Mouse (Mus musculus): Measurements from ENCODE around the gene Aars. TPM values are rescaled to one million over a fixed set of nuclear protein-coding genes. Genes with fewer than 3 reads are reported as not detected.
"Not testable (repeated sequence)": the region's sequence is repeated elsewhere in the genome, so short reads cannot be mapped to it uniquely, and the experiment has no call there.

Aars gene
- total RNA-seq (2021): 10 to 100 TPM; 70.6 to 78.6 TPM
- long read RNA-seq, experiment 1, full-length matches to known transcripts: 72 of 167 reads
- long read RNA-seq, experiment 1, partial matches to known transcripts: 42 of 167 reads
- long read RNA-seq, experiment 1, other reads (novel, unspliced or antisense): 53 of 167 reads
- long read RNA-seq, experiment 2, full-length matches to known transcripts: 43 of 114 reads
- long read RNA-seq, experiment 2, partial matches to known transcripts: 21 of 114 reads
- long read RNA-seq, experiment 2, other reads (novel, unspliced or antisense): 50 of 114 reads

DNA sequence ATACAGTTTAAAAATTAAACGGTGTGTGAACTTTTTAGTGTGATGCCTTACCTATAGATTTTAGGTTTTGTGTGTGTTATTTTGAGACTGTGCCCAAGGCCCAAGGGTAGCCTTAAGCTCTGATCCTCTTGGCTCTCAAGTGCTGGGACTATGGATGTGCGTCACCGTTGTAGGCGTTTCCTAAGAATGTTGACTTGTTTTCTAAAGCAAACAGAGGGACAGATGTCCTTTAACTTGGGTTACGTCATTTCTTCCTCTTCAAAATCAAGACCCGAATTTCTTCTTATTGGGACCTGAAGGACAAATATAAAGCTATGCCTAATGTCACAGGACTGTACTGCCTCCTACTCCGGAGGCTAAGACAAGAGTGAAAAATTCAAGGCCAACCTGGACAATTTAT, at the start of gene Aars:
TSS of gene Aars (plus strand) at position 229 of the 400 bp plus-strand sequence.
- no peak for DNase-seq

DNA sequence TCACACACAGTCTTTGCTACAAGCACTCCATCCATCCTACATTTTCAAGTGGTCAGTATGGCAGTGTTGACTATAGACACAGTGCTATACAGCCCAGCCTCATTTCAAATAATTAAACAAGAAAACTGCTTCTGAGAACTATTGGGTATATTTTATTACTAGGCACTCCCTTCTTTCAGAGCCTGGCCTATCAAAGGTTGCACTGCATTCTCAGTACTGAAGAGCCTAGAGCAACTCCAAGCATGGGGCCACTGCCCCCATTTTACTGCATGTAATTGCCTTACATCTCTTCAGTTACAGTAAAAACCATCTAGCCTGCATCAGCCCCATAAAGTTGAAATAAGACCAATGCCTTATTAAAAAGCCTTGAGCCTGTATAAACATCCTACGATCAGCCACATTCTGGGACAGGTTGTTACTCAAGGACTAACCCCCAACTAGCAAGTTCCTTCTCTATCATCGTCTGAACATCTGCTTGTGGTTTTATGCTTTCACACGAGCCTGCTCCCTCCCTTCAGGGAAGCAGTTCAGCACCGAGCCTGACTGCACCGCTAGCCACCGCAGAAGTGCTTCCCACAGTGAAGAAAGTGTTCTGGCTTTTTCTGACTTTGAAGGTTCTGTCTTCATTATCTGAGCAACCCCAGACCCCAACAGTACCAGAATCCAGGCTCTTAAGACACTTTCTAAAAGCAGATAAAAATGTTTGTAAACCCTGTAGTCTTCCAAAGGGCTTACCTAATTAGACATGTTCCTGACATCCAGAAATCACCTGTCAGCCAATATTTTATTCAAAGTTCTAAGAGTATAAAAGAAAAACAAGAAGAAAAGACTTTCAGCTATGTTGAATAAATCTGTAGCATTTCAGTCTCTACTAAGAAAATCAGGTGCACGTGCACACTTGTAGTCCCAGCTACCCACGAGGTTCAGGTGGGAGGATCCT, 44.9 kb upstream of the Aars start:
- no peak for DNase-seq

DNA sequence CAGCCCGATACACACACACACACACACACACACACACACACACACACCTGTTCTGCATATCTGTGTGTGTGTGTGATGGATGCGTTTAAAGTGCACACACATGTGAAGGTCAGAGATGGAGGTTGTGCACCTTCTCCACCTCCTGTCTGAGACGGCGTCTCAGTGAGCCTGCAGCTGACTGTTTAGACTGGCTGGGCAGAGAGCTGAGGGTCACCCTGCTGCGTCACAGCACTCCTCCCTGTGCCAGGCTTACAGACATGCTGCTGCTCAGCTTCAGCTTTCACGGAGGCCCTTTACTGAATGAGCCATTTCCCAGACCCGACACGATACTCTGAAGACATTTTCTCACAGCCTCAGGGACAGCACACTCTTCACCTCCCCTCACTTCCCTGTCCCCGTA, 42.9 kb upstream of the Aars start:
- DNase-seq: no peak

DNA sequence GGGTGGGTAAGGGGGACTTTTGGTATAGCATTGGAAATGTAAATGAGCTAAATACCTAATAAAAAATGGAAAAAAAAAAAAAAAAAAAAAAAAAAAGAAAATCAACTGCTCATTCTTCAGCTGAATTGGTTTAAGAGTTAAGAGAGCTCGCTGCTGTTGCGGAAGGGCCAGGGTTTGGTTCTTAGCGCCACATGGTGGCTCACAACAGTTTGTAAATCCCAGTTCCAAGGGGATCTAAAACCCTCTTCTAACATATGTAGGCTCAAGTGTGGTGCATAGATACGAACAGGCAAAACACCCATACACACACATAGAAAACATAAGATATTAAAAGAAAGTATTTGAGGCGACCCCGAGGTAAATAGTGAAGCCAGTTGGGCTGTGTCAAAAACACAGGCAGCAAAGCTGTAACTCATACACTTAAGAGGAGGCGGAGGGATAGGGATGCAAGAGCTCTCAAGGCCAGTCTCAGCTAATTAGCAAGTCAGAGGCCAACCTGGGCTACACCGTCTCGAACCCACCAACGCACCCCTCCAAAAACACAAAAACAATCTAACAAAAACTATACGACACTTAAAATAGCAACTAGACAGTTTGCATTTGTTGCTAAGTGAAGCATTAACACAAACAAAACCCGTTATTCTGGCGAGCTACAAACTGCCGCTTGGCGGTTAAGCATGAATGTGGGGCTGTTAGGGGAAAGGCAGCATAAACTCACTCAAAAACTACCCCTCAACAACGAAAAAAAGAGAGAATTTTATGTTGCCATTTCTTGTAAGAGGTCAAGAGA, 36.1 kb upstream of the Aars start:
- DNase-seq: no peak

DNA sequence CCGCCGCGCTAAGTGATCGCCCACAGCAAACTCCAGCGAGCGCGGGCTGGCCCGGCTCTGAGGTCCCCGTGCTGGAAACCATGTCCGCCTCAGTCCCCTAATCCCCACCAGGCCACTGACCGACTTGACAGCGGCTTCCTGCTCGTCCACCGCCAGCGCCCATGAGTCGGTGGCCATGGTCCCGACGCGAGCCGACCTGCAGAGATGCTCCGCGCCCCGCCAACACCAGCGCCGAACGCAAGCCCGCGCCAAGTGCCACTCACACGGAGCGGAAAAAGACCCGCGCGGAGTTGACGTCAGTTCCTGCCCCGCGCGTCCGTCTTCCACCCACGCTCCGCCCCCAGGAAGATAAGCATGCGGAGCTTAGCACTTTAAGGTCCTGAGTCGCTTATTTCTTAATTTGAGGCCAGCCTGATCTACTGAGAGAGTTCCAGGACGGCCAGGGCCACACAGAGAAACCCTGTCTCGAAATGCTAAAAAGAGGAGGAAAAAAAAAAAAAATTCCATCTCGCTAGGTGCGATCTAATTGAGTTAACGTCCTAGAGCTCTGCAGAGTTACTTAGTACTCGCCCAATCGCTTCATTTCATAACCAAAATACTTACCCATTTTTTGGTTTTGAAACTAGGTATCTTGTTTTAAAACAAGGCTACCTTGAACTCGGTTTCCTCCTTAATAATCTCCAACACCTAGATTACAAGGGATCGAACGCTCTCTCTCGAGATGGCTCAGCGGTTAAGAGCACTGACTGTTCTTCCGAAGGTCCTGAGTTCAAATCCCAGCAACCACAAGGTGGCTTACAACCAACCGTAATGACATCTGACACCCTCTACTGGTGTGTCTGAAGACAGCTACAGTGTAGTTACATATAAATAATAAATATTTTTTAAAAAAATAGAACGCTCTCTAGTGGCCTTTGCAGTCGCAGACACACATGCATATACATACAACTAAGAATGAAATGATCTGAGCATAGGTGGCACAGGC, 35.1 kb upstream of the Aars start, which contains the start of gene Ddx19a:
TSS of gene Ddx19a (minus strand) at position 254 of the 985 bp plus-strand sequence.
- DNase-seq: peak; percentile 91

DNA sequence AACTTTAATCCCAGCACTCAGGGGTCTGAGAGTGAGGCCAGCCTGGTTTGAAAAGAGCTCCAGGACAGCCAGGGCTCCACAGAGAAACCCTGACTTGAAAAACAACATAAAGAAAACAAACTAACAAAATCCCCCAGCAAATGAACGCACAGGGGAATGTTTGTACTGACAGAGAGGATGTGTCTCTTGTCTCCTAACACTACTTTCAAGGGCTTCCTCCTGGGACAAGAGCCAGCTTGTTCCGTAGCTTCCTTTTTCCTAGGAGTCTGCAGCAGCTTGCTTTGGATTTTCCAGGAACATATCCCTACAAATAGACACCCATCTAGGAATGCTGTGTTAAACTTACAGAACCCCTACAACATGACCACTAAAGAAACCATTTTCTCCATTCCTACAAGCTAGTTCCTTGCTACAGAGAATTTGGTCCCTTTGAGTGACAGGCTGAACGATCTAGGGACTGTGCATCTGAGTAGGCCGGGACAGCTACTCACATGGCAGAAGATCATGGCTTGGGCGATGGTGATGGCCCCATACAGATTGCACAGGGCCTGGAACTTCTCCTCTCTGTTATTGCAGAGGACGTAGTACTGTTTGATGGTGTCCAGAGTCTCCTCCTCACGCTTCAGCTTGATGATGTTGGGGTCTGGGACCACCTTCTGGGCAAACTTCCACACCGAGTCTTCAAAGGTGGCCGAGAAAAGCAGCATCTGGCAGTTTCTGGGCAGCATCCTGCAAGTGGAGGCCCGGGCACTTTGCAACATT, 22.5 kb upstream of the Aars start:
- DNase-seq: not testable (repeated sequence)

DNA sequence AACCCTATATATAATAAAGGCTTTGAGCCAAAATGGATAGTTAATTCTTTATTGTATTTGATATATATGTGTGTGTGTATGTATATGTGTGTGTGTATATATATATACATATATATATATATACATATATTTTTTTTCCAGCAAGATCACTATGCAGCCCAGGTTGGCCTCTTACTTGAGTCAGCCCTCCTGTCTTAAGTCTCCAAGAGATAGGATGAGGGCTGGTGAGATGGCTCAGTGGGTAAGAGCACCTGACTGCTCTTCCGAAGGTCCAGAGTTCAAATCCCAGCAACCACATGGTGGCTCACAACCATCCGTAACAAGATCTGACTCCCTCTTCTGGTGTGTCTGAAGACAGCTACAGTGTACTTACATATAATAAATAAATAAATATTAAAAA, 6.3 kb upstream of the Aars start:
- not testable (repeated sequence) for DNase-seq

DNA sequence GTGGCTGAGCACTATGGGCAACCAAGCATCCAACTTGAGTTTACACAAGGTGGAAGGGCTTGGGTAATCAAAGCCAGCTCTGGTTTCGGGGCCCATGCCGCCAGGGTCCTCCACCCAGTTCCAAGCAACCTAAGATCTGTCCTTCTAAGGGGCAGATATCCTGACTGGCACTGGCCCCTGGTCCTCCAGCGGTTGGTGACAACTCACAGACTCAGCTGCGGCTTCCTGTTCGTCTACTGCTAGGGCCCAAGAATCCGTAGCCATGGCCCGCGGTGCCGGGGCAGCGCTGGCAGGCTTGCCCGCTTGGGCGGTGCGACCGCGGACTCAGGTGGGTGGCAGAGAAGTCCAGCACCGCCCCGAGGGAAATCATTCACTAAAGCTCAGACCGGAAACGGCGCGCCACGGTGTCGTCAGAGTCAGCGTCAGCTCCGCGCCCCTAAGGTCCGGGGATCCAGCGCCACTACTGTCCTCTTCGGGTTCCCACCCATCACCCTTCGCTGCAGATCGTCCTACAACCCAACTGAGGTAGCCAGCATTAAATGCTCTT, 5.5 kb upstream of the Aars start:
- peak; percentile 94 for DNase-seq

DNA sequence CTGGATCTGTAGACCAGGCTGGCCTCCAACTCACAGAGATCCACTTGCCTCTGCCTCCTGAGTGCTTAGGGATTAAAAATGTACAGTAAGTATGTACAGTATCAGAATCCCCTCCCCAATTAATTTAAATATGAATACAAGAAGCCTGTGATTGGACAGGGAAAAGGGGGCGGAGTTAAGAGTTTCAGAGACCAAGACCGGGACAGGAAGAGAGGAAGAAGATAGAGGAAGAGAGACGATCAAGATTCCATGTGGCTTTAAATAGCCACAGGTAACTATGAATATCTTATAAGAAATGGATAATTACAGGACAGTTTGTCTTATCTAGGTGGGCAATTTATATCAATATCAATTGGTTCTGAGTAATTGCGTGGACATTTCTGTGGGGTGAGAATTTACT, 3.4 kb upstream of the Aars start:
- no peak for DNase-seq

DNA sequence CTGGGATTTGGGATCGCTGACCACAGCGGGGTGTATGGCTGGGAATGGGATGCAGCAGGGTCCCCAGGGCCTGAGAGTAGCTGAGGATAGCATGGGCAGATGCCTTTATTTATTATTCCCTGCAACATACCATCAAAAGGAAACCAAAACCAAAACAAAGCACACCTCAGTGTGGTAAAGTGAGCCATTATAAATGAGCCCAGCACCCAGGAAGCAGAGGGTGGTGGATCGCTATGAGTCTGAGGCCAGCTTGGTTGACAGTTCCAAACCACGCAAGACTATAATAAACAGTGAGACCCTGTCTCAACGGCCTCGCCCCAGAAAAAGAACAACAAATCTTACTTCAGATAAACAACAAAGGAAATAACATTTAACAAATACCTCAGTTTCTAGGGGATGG, 2.9 kb upstream of the Aars start:
- DNase-seq: no peak

DNA sequence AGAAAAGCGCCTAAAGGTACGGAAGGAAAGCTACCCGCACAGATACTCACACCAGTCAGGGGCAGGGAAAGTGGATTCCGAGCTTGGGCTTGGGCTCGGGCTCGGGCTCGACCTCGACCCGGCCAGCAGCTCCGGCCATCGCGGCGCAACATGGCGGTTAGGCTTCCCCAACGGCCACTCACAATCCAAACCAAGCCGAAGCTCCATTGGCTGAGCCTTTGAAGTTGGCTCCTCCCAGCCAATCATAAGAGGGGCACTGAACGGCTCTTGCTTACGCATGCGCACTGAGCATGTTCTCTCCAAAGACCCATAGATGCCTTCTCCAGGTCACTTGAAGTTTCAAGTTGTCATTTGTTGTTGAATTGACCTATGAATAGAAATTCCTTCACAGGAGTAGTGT, 1.4 kb upstream of the Aars start, which contains the start of gene Ddx19b:
TSS of gene Ddx19b (minus strand) at position 180 of the 400 bp plus-strand sequence.
- DNase-seq: no peak

DNA sequence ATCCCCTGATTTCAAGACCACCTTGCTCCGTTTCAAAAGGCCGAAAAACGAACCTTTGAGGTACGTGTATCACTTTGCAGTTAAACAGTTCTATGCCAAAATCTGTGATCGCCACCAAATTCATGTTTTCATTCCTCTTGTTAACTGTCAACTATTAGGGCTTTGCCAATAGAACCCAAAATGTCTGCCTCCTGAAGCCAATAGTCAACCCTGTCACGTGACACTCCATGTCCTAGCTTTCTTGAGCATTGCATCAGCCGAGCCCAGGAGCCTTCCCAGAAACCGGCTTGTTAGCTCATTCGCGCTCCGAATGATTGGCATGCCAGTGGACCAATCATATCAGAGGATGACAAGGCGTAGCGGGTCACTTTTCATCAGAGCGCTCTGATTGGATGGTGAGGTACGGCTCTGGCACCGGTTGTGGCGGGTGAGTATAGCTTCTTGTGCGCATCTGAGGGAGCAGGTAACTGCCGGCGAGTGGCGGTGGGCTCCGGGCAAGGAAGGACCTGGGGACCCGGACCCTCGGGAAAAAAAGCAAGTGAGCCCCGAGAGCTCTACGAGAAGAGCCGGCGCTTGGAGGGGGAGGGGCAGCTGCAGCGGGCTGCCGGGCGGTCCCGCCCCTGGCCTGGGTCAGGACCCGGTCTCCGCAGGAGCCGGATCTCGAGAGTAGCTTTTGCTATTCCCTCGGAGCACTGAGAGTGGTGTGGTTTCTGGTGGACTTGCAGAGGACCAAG, 705 bp downstream of the Aars start:
- DNase-seq: peak; percentile 96

DNA sequence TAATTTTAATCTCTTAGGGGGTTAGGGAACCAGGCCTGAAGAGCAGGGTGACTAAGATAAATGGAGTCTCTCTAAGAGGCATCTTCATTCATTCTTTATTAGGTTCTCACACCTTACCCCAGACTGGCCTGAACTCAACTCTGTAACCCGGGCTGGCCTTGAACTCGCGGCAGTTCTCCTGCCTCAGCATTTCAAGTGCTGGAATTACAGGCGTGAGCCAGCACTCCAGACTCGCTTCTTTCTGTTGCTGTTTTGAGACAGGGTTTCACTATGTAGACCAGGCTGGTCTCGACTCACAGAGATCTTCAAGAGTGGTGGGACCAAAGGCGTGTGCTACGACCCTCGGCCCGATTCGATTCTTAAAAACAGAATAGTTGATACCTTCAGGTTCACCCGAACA, 1.3 kb downstream of the Aars start:
- DNase-seq: peak; percentile 41

DNA sequence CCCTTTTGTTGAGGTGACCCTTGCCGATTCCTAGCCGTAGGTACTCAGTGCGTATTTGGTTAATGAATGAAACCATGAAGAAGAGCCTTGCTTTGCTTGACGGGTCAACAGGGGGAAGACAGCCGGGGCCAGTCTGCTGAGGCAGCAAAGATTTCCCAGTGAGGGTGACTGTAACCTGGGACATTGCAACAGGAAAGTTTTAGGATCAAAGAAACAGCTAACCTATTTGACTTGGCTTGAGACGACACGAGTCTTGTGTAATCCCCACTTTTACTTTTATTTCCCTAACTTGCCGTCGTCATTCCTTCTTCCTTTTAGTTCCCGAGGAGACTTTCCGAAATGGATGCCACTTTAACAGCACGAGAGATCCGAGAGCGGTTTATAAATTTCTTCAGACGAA, 3.6 kb downstream of the Aars start:
- no peak for DNase-seq

DNA sequence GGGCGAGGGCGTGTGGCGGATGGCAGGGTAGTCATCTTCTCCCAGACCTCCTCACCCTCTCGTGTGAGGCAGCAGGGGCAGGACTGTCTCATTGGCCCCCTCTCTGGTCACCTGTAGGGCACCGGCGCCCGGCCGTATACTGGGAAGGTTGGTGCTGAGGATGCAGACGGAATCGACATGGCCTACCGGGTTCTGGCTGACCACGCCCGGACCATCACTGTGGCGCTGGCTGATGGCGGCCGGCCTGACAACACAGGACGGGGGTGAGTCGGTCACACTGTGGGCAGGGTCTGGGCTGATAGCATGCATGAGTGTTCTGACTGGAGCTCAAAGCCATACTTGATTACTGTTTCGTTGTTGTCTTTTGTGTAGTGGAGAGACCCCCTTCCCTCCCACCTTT, 9.6 kb downstream of the Aars start:
- no peak for DNase-seq

DNA sequence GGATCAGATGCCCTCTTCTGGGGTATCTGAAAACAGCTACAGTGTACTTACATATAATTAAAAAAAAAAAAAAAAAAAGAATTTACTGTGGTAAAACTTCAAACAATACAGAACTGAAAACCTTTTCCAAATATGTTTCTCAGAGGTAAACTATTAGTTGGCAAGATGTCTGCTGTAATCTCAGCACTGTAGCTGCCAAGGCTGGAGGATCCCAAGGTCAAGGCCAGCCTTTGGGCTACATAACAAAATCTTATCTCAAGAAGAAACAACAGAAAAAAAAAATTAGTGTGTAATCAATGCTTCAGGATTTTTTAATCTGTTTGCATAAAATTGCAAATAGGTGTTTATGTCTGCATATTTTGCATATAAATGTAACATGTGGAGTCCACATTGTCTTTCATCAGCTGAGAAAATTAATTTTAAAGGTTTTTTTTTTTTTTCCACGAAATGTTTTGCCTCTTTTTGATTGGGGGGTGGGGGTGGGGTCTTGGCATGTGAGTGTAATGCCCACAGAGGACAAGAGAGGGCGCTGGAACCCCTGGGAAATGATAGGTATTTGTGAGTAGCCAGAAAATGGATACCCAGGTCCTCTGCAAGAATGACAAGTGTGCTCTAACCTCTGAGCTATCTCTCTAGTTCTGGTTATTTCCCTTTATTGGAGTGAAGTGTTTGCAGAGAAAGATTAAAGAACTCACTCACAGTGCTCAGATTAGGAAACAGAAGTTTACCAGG, 11.2 kb downstream of the Aars start:
- DNase-seq: peak; percentile 40

DNA sequence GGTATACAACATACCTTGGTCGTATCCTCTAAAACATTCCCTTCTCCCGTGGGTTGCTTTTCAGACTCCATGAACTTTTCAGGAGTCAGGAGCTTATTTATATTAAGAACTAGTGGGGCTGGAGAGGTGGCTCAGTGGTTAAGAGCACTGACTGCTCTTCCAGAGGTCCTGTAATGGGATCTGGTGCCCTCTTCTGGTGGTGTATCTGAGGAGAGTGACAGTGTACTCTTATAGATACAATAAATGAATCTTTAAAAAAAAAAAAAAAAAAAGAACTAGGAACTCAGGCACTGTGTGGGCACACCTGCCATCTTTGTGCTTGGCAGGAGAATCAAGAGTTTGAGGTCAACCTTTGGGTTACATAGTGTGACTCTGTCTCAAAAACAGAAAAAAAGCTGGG, 15.8 kb downstream of the Aars start:
- DNase-seq: no peak

DNA sequence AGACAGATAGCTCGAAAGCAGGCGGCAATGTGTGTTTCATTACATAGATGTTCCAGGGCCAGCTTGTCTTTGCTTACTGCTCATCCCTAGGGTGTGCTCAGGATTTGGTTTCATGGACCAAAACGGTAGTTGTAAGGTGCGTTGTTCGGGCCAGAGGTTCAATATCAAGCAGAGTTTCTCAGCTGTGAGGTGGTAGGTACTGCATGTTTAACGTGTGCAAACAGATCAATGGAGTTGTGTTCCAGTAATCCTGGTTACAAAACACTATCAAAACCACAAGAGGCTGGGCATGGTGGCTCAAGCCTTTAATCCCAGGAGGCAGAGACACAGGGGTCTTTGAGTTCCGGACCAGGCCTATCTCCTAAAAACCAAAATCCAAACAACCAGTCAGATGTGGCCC, 16.2 kb downstream of the Aars start:
- DNase-seq: no peak
